Mouse (Mus musculus) E14TG2a.4 (cell line): ENCODE data around the gene Camk1.

Source experiments
- CTCF ChIP-seq: conservative IDR thresholded peaks from 2 replicates; pipeline ENCODE4 v1.5.1; 2014; ENCODE audit warnings: low read length
- NANOG ChIP-seq: IDR thresholded peaks from 2 replicates; pipeline ENCODE4 v1.6.1; 2014; ENCODE audit warnings: borderline replicate concordance, low read length, mixed read lengths

DNA sequence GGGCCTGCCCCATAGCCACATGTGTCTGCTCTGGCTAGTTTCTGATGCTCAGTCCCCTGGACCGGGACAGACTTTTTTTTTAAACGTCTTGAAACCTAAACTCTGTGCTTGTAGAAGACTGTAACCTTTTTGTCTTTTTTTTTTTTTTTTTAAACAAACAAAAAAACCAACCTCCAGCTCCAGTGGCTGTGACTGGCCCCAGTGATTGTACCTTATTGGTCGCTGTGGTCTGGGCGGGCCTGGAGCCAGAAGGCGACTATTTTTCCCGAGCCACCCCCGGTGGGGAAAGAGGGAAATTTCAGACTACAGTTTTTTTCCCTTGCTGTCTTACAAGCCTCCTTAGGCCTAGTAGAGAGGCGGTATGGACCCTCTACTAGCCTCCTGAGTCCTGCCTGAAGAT is 45.2 kb upstream of the Camk1 start, which contains the start of gene Ttll3:
- TF ChIP-seq CTCF, result no peak
- TF ChIP-seq NANOG, result no peak
